Mouse (Mus musculus) testis, adult 2 months (tissue): ENCODE data around the gene Myo10. TPM values are rescaled to one million over a fixed set of nuclear protein-coding genes. Genes with fewer than 3 reads are reported as not detected.

Source experiments
- H3K27ac ChIP-seq: fragments of 200-500 bp; 2 replicates; pipeline ENCODE4 v1.5.1; 2012; ENCODE audit warnings: low read depth, low read length; ENCODE audit not compliant: control insufficient read depth, insufficient read depth
- H3K27me3 ChIP-seq: fragments of 200-500 bp; 2 replicates; pipeline ENCODE4 v1.6.1; 2012; ENCODE audit warnings: mild to moderate bottlenecking, low read length, moderate library complexity; ENCODE audit not compliant: control insufficient read depth, insufficient read depth
- H3K36me3 ChIP-seq: fragments of 200-500 bp; 2 replicates; pipeline ENCODE4 v1.6.1; 2012; ENCODE audit warnings: mild to moderate bottlenecking, low read length; ENCODE audit not compliant: control insufficient read depth, insufficient read depth
- H3K4me1 ChIP-seq: fragments of 200-500 bp; 2 replicates; pipeline ENCODE4 v1.6.1; 2012; ENCODE audit warnings: low read length; ENCODE audit not compliant: control insufficient read depth, insufficient read depth
- H3K4me3 ChIP-seq: fragments of 200-500 bp; 2 replicates; pipeline ENCODE4 v1.5.1; 2012; ENCODE audit warnings: low read depth, mild to moderate bottlenecking, low read length, moderate library complexity, mixed read lengths; ENCODE audit not compliant: control insufficient read depth
- CTCF ChIP-seq: fragments of 200-500 bp; IDR thresholded peaks from 2 replicates; pipeline ENCODE4 v1.5.1; 2012; ENCODE audit warnings: low read depth, mild to moderate bottlenecking, inconsistent platforms, low read length, moderate library complexity; ENCODE audit not compliant: control insufficient read depth, insufficient read depth, insufficient replicate concordance
- POLR2A ChIP-seq: fragments of 200-500 bp; IDR thresholded peaks from 2 replicates; pipeline ENCODE4 v1.6.1; 2012; ENCODE audit warnings: low read depth, mild to moderate bottlenecking, inconsistent platforms, low read length, moderate library complexity; ENCODE audit not compliant: control insufficient read depth
- polyA plus RNA-seq: library from polyadenylated mRNA; depleted of rRNA; stranded (reverse); fragments of >200 nt; gene quantifications from 2 replicates; pipeline ENCODE4 v1.2.3, GENCODE M21; 2012

The Myo10 gene
- polyA plus RNA-seq, 1 experiment, result 17.5 TPM

- no peak for TF ChIP-seq POLR2A
- no peak for TF ChIP-seq CTCF
- Histone ChIP-seq H3K4me3 (no peak overlapping the region), H3K36me3 (no peaks in the 10 kb centered on the region), H3K4me1 (peaks cover 2% of the 10 kb centered on the region; the same call in 1 of the 2 replicates), H3K27ac (no peak overlapping the region), H3K27me3 (no peaks in the 10 kb centered on the region)
Observed at GRCm38 (mm10) chr15:25639217-25639616, 16.9 kb downstream of the Myo10 start.

GRCm38 (mm10) chr15:25640840-25641752 is 18.8 kb downstream of the Myo10 start:
- TF ChIP-seq POLR2A, result no peak
- TF ChIP-seq CTCF, result no peak
- no peaks in the 10 kb centered on the region for H3K27me3 ChIP-seq
- no peaks in the 10 kb centered on the region for H3K36me3 ChIP-seq
- H3K4me3 ChIP-seq, result no peak overlapping the region
- no peak overlapping the region for H3K27ac ChIP-seq
- H3K4me1 ChIP-seq, result peaks cover 2% of the 10 kb centered on the region; the same call in 1 of the 2 replicates

- TF ChIP-seq POLR2A, result no peak
- no peak for TF ChIP-seq CTCF
- Histone ChIP-seq H3K4me1 (peaks cover 2% of the 10 kb centered on the region; the same call in 1 of the 2 replicates), H3K4me3 (no peak overlapping the region), H3K36me3 (no peaks in the 10 kb centered on the region), H3K27ac (no peak overlapping the region), H3K27me3 (no peaks in the 10 kb centered on the region)
Observed at GRCm38 (mm10) chr15:25642214-25643058, 20.1 kb downstream of the Myo10 start.

GRCm38 (mm10) chr15:25645862-25646261 is 23.5 kb downstream of the Myo10 start:
- Histone ChIP-seq H3K4me3 (no peak overlapping the region), H3K4me1 (peaks cover 2% of the 10 kb centered on the region; the same call in 1 of the 2 replicates), H3K27ac (no peak overlapping the region), H3K36me3 (no peaks in the 10 kb centered on the region), H3K27me3 (no peaks in the 10 kb centered on the region)
- TF ChIP-seq POLR2A, result no peak
- TF ChIP-seq CTCF, result no peak

GRCm38 (mm10) chr15:25648287-25648686 is 26.0 kb downstream of the Myo10 start:
- H3K27ac ChIP-seq, result no peak overlapping the region
- no peak overlapping the region for H3K4me3 ChIP-seq
- H3K4me1 ChIP-seq, result no peaks in the 10 kb centered on the region; the same call in 1 of the 2 replicates
- no peak for TF ChIP-seq CTCF
- no peaks in the 10 kb centered on the region for H3K36me3 ChIP-seq
- no peaks in the 10 kb centered on the region for H3K27me3 ChIP-seq

GRCm38 (mm10) chr15:25650371-25650770 is 28.0 kb downstream of the Myo10 start:
- H3K27ac ChIP-seq, result no peak overlapping the region
- H3K36me3 ChIP-seq, result no peaks in the 10 kb centered on the region
- TF ChIP-seq CTCF, result no peak
- no peak for TF ChIP-seq POLR2A

GRCm38 (mm10) chr15:25651820-25652219 is 29.5 kb downstream of the Myo10 start:
- Histone ChIP-seq H3K4me3 (no peak overlapping the region), H3K27me3 (no peaks in the 10 kb centered on the region), H3K4me1 (no peaks in the 10 kb centered on the region; the same call in 1 of the 2 replicates), H3K27ac (no peak overlapping the region), H3K36me3 (no peaks in the 10 kb centered on the region)
- no peak for TF ChIP-seq POLR2A
- TF ChIP-seq CTCF, result no peak

More at GRCm38 (mm10) chr15:25650371-25650770, 28.0 kb downstream of the Myo10 start:
- no peaks in the 10 kb centered on the region; the same call in 1 of the 2 replicates for H3K4me1 ChIP-seq
- no peak overlapping the region for H3K4me3 ChIP-seq
- no peaks in the 10 kb centered on the region for H3K27me3 ChIP-seq
